In genomic region chr10:83107385-83107784, GRCm38 (mm10) we compare ENCODE assay signal across 8 mouse cellular contexts.
DNase-seq lines count a peak whose midpoint lies in the region; ATAC-seq lines count a peak whose summit lies in the region.
"Had no signal": no experiment of that assay in that cellular context is flagged by ENCODE, and none has a peak within 500 bp of the region (broad histone marks: within the 10 kb centered on the region; RNA-seq: fewer than 3 reads in every experiment).

No protein-coding gene starts in this region.

- H3K9me3 ChIP-seq in lung, embryonic 16.5 days (ENCODE audit: control insufficient read depth, low read length) = no peaks in the 10 kb centered on the region
- H3K9me3 ChIP-seq in embryonic facial prominence, embryonic 10.5 days = no peaks in the 10 kb centered on the region
- H3K9me3 ChIP-seq in hindbrain, embryonic 15.5 days = no peaks in the 10 kb centered on the region
- H3K9me3 ChIP-seq in stomach, embryonic 14.5 days (ENCODE audit: control insufficient read depth, low read depth, low read length) = no peaks in the 10 kb centered on the region

- 47% methylated on average over 8 of the region's 8 CpGs for WGBS in lung, embryonic 16.5 days
- WGBS in embryonic facial prominence, embryonic 10.5 days = 43% methylated on average over 8 of the region's 8 CpGs
- WGBS in hindbrain, embryonic 15.5 days = 46% methylated on average over 8 of the region's 8 CpGs
- 52% methylated on average over 8 of the region's 8 CpGs for WGBS in stomach, embryonic 14.5 days

- no peak overlapping the region for H3K9ac ChIP-seq in lung, embryonic 16.5 days (ENCODE audit: low read length)
- no peak overlapping the region for H3K9ac ChIP-seq in hindbrain, embryonic 15.5 days
- no peak overlapping the region for H3K9ac ChIP-seq in stomach, embryonic 14.5 days (replicated peaks; ENCODE audit: low read depth, low read length)

- no peak overlapping the region for H3K27ac ChIP-seq in lung, embryonic 16.5 days (ENCODE audit: low read length)
- H3K27ac ChIP-seq in embryonic facial prominence, embryonic 10.5 days (replicated peaks) = peak overlapping the region; percentile 67; the same call in 1 of the 2 replicates
- peak overlapping the region; percentile 62; the same call in 1 of the 2 replicates for H3K27ac ChIP-seq in hindbrain, embryonic 15.5 days (replicated peaks)
- H3K27ac ChIP-seq in stomach, embryonic 14.5 days (ENCODE audit: low read length) = peak overlapping the region; percentile 74; the same call in 1 of the 2 replicates

- DNase-seq in lung, postnatal 10 days = no peak
- DNase-seq in embryonic facial prominence, embryonic 10.5 days (ENCODE audit: low spot score) = no peak
- no peak for DNase-seq in layer of hippocampus, adult 18-20 months (ENCODE audit: low spot score in 2 of 2)
- DNase-seq: gastrocnemius, postnatal 10 days had no signal

- H3K36me3 ChIP-seq in lung, embryonic 16.5 days (ENCODE audit: control insufficient read depth, insufficient read depth, low read length) = no peaks in the 10 kb centered on the region
- no peaks in the 10 kb centered on the region for H3K36me3 ChIP-seq in embryonic facial prominence, embryonic 10.5 days (replicated peaks)
- no peaks in the 10 kb centered on the region for H3K36me3 ChIP-seq in hindbrain, embryonic 15.5 days
- no peaks in the 10 kb centered on the region for H3K36me3 ChIP-seq in stomach, embryonic 14.5 days (ENCODE audit: control insufficient read depth, insufficient read depth, low read length)

- no peaks in the 10 kb centered on the region for H3K27me3 ChIP-seq in lung, embryonic 16.5 days (ENCODE audit: control insufficient read depth, insufficient read depth, low read depth, low read length)
- H3K27me3 ChIP-seq in embryonic facial prominence, embryonic 10.5 days (replicated peaks; ENCODE audit: low read depth, poor library complexity, severe bottlenecking) = peaks cover 16% of the 10 kb centered on the region; the same call in 1 of the 2 replicates
- no peaks in the 10 kb centered on the region for H3K27me3 ChIP-seq in hindbrain, embryonic 15.5 days
- H3K27me3 ChIP-seq in stomach, embryonic 14.5 days (ENCODE audit: control insufficient read depth, insufficient read depth, low read length) = no peaks in the 10 kb centered on the region

- H3K4me1 ChIP-seq in lung, embryonic 16.5 days (replicated peaks; ENCODE audit: control insufficient read depth, insufficient read depth, low read length) = peaks cover 17% of the 10 kb centered on the region; the same call in 1 of the 2 replicates
- peaks cover 70% of the 10 kb centered on the region for H3K4me1 ChIP-seq in embryonic facial prominence, embryonic 10.5 days
- peaks cover 68% of the 10 kb centered on the region for H3K4me1 ChIP-seq in hindbrain, embryonic 15.5 days (replicated peaks)
- H3K4me1 ChIP-seq in stomach, embryonic 14.5 days (ENCODE audit: control insufficient read depth, insufficient read depth, low read length) = peaks cover 18% of the 10 kb centered on the region; the same call in 1 of the 2 replicates

- no peak overlapping the region for H3K4me2 ChIP-seq in lung, embryonic 16.5 days (ENCODE audit: low read depth, low read length)
- H3K4me2 ChIP-seq in hindbrain, embryonic 15.5 days = no peak overlapping the region
- no peak overlapping the region for H3K4me2 ChIP-seq in stomach, embryonic 14.5 days (replicated peaks; ENCODE audit: low read depth, low read length)

- H3K4me3 ChIP-seq in lung, embryonic 16.5 days (ENCODE audit: low read length) = no peak overlapping the region
- H3K4me3 ChIP-seq in embryonic facial prominence, embryonic 10.5 days = no peak overlapping the region
- H3K4me3 ChIP-seq in hindbrain, embryonic 15.5 days = no peak overlapping the region
- no peak overlapping the region for H3K4me3 ChIP-seq in stomach, embryonic 14.5 days (ENCODE audit: low read depth, low read length)

- peak; percentile 42; the same call in 1 of the 2 replicates for ATAC-seq in lung, embryonic 16.5 days (ENCODE audit: low read depth)
- no peak for ATAC-seq in hindbrain, embryonic 15.5 days (ENCODE audit: low FRiP score, low read depth)
- peak; percentile 78 for ATAC-seq in stomach, embryonic 14.5 days (ENCODE audit: insufficient number of reproducible peaks, insufficient read depth, low FRiP score, low read depth)
- ATAC-seq in megakaryocyte, adult 5-6 weeks (ENCODE audit: poor library complexity, severe bottlenecking) = no peak

Comparison
In these comparisons a context has a peak if more than half of its experiments do, and no peak if none do; other contexts are left out.
1. ATAC-seq: peak in lung, embryonic 16.5 days (single experiment) and stomach, embryonic 14.5 days (single experiment); none in hindbrain, embryonic 15.5 days (single experiment) and megakaryocyte, adult 5-6 weeks (single experiment).